Mouse (Mus musculus): Measurements from ENCODE around the gene Phospho2. TPM values are rescaled to one million over a fixed set of nuclear protein-coding genes. Genes with fewer than 3 reads are reported as not detected.
"Not testable (repeated sequence)": the region's sequence is repeated elsewhere in the genome, so short reads cannot be mapped to it uniquely, and the experiment has no call there.

Phospho2 gene
- total RNA-seq (2021) = 10 to 100 TPM; 15.8 to 18.1 TPM
- long read RNA-seq, experiment 1, transcript Phospho2-201 (4 exons, 2,260 nt) = major isoform, 13 of 16 reads
- long read RNA-seq, experiment 1, partial matches to known transcripts = 0 of 16 reads
- long read RNA-seq, experiment 1, other reads (novel, unspliced or antisense) = 0 of 16 reads
- long read RNA-seq, experiment 2, transcript Phospho2-201 (4 exons, 2,260 nt) = major isoform, 20 of 22 reads
- long read RNA-seq, experiment 2, partial matches to known transcripts = 0 of 22 reads
- long read RNA-seq, experiment 2, other reads (novel, unspliced or antisense) = 1 of 22 reads

DNA sequence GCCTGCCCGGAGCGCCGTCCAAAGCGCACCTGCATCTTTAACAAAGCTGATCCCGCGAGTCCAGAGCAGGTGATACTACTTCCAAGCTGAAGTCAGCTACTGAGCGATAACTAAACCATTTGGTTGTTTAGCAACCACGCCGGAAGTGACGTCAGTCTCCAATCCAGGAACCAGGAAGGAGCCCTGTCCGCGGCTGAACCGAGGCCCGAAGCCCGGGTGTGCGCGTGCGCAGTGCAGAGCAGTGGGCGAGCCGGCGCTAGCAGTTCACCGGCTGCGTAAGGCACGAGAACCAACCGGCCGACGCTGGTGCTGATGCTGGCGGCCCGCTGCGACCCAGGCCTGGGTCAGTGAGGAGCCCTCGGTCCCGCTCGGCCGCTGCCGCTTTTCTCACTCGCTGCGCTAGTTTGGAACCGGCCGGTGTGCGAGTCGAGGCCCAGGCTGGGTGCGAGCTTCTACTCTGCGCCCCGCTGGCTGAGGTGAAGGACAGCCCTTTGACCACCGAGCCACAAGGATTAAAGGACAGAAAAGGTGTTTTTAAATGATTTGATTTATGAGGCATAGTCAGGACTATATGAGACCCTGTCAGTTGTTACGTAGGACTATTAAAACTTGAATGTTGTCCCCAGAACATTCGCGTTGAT lies at the start of gene Phospho2, which contains the start of gene Ccdc173:
TSS of gene Phospho2 (plus strand) at position 195 of the 641 bp plus-strand sequence.
TSS of gene Ccdc173 (minus strand) at position 147 of the 641 bp plus-strand sequence.
- peak; percentile 99 for DNase-seq

- DNase-seq = no peak
Measured at GRCm38 (mm10) chr2:69745091-69745490, 44.3 kb upstream of the Phospho2 start.

GRCm38 (mm10) chr2:69760980-69761379 lies 28.4 kb upstream of the Phospho2 start:
- DNase-seq = no peak

- no peak for DNase-seq
Measured at GRCm38 (mm10) chr2:69763340-69763739, 26.1 kb upstream of the Phospho2 start.

GRCm38 (mm10) chr2:69764716-69765115 lies 24.7 kb upstream of the Phospho2 start:
- no peak for DNase-seq

DNA sequence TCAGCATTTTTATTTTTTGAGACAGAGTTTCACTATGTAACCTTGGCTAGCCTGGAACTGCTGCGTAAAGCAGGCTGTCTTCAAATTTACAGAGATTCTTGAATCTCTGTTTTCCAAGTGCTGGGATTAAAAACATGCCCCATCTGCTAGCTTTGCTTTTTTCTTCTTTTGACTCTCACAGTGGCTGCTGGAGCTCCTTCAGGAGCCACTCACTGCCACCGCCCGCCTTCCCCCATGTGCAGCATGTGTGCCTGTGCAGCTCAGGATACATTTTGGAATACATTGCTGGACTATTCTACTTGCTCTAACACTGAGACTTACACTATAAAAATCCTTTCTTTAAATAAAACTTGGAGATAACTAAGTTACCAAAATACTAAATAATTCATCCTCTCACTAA lies 16.1 kb upstream of the Phospho2 start:
- DNase-seq = no peak

- no peak for DNase-seq
Measured at GRCm38 (mm10) chr2:69777985-69778835, 11.2 kb upstream of the Phospho2 start.

- DNase-seq = peak; percentile 36
Measured at GRCm38 (mm10) chr2:69778836-69779177, 10.6 kb upstream of the Phospho2 start.

DNA sequence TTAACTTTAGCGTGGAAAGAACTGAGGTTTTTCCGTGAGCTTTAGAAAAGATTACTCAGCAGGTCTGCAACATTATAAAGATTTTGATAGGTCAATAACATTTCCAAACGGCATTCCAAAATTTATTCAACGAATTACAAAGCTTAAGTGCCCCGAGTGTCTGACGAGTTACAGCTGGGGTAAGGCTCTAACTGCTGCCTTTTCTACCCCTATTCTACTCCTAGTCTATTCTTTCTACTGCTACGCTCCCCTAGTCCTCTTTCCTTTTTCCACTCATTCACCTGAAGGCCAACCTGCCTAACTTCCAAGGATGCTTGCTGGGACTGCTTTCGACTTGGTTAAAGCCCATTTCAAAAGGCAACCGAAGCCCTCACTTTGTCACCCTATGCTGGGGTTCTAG lies 449 bp upstream of the Phospho2 start:
- DNase-seq = no peak

DNA sequence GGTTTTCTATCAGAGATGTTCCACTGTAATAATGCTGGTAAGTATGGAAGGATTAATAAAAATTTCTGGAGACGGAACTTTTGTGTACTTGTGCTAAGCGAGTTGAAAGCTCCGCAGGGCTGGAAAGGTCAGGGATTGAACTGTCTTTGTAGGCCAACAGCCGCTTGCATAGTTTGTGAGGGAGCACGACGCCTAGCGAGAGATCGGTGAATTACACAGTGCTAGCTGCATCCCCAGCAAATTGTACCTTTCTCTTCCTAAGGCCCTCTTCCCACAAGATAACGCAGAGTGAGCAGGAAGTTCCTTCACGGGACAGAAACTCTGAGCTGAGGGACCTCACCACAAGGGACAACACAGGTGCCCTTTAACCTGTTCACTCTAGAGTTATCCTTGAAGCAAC lies 862 bp downstream of the Phospho2 start:
- peak; percentile 90 for DNase-seq

GRCm38 (mm10) chr2:69790722-69791121 lies 1.3 kb downstream of the Phospho2 start:
- no peak for DNase-seq

- DNase-seq = peak; percentile 91
Measured at GRCm38 (mm10) chr2:69802911-69803312, 13.5 kb downstream of the Phospho2 start.

DNA sequence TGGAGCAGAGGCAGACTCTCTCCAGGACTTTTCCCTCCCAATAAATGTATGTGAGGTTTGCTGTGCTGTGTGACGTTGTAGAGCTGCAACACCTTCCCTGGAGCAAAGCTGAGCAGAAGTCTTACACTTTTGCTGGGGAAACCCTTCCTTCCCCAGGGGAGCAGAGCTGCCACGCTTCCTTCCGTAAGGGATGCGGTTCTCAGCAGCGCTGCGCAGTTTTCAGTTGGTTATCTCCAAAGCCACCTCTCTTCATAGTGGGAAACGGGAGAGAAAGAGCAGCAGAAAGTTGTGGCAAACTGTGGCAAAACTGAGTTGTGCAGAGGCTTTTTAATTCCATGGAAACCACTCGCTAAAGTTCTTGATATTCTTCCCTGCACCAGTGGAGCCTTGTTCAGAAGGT lies 14.3 kb downstream of the Phospho2 start:
- no peak for DNase-seq

DNA sequence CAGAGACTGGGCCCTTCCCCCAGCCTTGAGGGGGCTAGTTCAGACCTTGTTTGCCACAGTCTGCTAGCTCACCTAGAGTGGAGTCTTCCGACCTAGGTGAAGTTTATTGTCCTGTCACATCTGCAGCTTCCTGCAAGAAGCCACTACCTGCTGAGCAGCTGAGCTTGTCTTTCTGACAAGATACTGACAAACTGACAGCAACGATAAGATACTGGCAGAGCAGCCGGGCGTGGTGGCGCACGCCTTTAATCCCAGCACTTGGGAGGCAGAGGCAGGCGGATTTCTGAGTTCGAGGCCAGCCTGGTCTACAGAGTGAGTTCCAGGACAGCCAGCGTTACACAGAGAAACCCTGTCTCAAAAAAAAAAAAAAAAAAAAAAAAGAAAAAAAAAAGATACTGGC lies 15.2 kb downstream of the Phospho2 start:
- not testable (repeated sequence) for DNase-seq

DNA sequence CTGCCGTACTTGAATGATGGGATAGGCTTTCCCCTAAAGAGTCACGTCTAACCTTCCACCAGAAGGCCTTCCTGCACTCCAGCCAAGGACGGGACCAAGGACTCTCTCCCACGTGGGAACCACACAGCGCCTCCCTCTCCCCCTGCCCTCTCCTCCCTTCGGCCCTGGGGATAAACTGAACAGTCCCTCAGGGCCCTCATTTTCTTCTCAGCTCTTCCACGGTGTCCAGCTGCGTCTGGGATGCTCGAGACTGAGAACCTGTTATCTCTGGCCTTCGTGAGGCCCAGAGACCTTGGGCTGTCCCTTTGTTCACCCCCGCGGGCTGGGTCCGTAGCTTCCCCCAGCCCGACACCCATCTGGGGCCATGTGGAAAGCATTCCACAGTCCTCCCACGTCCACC lies 20.7 kb downstream of the Phospho2 start:
- DNase-seq = peak; percentile 61

DNA sequence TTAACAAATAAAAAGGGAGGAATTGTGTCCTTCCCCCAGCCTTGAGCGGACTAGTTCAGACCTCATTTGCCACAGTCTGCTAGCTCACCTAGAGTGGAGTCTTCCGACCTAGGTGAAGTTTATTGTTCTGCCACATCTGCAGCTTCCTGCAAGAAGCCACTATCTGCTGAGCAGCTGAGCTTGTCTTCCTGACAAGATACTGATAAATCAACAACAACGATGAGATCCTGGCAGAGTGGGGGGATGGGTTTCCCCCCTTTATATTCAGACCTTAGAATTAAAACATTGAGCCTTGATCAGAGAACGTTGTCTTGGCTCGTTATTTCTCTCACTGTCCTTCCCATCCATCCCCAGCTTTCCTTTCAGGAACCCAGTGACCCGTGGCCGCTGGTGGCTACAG lies 21.9 kb downstream of the Phospho2 start:
- DNase-seq = not testable (repeated sequence)

DNA sequence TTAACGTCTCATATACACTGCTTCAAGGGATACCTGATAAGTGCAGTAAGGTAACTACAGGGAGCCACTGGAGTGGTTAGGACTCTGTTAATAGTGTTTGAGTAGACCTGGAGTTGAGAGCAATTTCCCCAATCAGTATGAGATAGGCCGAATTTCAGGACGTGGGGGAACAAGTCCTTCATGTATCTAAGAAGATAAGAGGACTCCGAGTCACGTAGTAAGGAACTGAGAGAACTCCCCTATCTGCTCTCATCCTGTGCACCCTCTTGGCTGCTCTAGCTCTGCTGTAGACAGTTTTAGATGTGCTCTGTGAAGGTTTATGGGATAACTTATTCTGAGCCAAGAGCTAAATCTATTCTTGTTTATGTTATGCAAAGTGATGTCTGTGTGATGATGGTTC lies 27.2 kb downstream of the Phospho2 start:
- no peak for DNase-seq

GRCm38 (mm10) chr2:69818350-69819085 lies 29.1 kb downstream of the Phospho2 start:
- DNase-seq = no peak

DNA sequence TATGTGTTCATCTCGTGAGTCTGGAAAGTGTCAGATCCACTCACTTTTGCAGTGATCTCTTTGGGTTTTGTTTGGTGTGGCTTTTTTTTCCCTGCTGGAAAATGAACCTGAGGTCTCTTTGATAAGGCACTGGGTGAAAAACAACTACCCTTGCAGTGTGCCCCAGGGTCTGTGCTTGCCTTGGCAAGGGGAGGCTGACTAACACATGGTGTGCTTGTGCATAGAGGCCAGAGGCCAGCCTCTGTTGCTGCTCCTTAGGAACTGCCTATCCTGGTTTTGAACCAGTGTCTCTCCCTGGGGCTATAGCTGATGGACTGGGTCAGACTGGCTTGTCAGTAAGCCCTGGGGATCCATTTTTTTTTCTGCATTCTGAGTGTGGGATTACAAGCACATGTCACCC lies 30.8 kb downstream of the Phospho2 start:
- DNase-seq = no peak

DNA sequence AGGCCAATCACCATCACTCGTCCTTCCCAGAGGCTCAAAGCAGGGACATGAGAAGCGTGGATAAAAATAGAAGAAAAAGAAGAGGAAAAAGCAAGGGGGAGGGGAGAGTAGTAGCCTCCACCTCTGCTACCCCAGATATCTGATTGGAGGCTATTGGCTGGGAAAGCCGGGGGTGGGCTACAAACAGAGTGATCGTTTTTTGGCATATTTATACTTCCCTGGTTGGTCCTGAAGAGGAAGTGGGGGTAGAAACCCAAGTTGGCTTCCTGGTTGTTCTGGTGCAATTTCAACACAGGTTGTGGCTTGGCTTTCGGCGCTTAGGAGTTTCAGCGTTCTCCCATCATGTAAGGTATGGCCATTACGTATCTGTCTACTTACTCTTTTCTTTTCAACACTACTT lies 32.3 kb downstream of the Phospho2 start, which contains the start of gene Klhl23:
TSS of gene Klhl23 (plus strand) at position 234 of the 400 bp plus-strand sequence.
- peak; percentile 24 for DNase-seq

DNA sequence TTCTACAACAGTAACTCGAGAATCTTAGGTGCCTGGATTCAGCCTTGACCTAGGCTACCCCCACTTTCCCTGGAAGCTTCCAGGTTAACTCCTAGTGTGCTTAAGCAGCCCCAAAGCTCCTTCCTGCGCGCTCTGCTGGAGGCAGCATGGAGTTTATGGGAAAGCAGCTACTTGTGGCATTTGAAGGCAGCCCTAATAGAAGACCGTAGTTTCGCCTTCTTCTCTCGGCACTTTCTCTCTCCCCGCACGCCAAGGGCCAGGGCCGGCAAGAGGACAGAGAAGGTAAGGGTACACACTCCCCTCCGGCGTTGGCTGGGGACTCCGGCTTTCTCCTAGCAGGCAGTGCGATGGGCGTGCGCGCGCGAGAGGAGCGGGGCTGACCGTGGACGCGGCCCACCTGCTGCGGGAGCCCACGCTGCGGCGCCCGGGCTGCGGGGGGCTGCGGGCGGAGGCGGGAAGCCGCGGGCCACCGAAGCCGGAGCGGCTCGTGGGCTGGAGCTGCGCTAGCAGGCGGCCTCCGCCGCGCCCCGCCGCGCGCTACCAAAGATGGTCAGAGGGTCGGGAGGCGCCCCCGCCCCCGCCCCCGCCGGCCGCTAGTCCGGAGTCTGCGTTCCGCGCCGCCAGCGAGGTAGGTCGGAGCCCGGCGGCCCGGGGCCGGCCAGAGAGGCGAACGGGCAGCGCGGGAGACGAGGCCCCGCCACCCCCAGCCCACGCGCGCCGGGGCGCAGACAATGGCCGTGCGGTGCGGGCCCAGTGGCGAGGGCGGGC lies 33.1 kb downstream of the Phospho2 start:
- peak; percentile 67 for DNase-seq
